21 mouse cellular contexts compared by ENCODE assay signal in genomic region chr13:96555099-96555498, GRCm38 (mm10).
"Had no signal": no experiment of that assay in that cellular context is flagged by ENCODE, and none has a peak within 500 bp of the region (broad histone marks: within the 10 kb centered on the region; RNA-seq: fewer than 3 reads in every experiment).

No protein-coding gene starts in this region.

- H3K36me3 ChIP-seq: stomach, embryonic 15.5 days had no signal

- H3K27me3 ChIP-seq: liver, embryonic 13.5 days; megakaryocyte, embryonic 14.5 days; midbrain, embryonic 13.5 days; neural tube, embryonic 13.5 days; stomach, embryonic 15.5 days had no signal

- H3K4me2 ChIP-seq: liver, embryonic 13.5 days; lung, embryonic 14.5 days; midbrain, embryonic 13.5 days; neural tube, embryonic 13.5 days; stomach, embryonic 15.5 days had no signal

- H3K27ac ChIP-seq: kidney, postnatal 0 days; layer of hippocampus, adult 2 months; left cerebral cortex, adult 2 months; liver, embryonic 13.5 days; macrophage; midbrain, embryonic 10.5 days; midbrain, embryonic 13.5 days; neural tube, embryonic 13.5 days; stomach, embryonic 15.5 days had no signal

- H3K4me1 ChIP-seq: liver, embryonic 13.5 days; midbrain, embryonic 10.5 days; midbrain, embryonic 13.5 days; neural tube, embryonic 13.5 days; stomach, embryonic 15.5 days had no signal

- ATAC-seq: lung, postnatal 0 days; midbrain, embryonic 13.5 days; midbrain, embryonic 16.5 days had no signal

- H3K9ac ChIP-seq: liver, embryonic 13.5 days; lung, embryonic 14.5 days; midbrain, embryonic 13.5 days; neural tube, embryonic 13.5 days; stomach, embryonic 15.5 days had no signal

- DNase-seq: kidney, adult 18-20 months; kidney, postnatal 25 days; layer of hippocampus, adult 9-11 months; liver, embryonic 13.5 days; lung, embryonic 14.5 days; retina, postnatal 1 day; right cerebral cortex, postnatal 25 days; spleen, adult 18-20 months; thymus, adult 2 months; thymus, postnatal 25 days had no signal

- H3K9me3 ChIP-seq: liver, embryonic 13.5 days; megakaryocyte, embryonic 14.5 days; midbrain, embryonic 10.5 days; midbrain, embryonic 13.5 days; neural tube, embryonic 13.5 days; stomach, embryonic 15.5 days had no signal

- H3K4me3 ChIP-seq: layer of hippocampus, adult 2 months; left cerebral cortex, adult 2 months; liver, embryonic 13.5 days; megakaryocyte, embryonic 14.5 days; midbrain, embryonic 10.5 days; midbrain, embryonic 13.5 days; neural tube, embryonic 13.5 days; stomach, embryonic 15.5 days had no signal
